Mouse (Mus musculus): ENCODE measurements around the gene Wdfy3.

- no peak for TF ChIP-seq CTCF (IDR thresholded peaks at IDR 0.05; ENCODE audit: low read depth)
- TF ChIP-seq EP300 (optimal IDR thresholded peaks at IDR 0.05): no peak
These were observed 37.0 kb downstream of the Wdfy3 start for GRCm38 (mm10) chr5:102032594-102033240.

Data from stomach, postnatal 0 days (tissue).